Mouse (Mus musculus) kidney, embryonic 16.5 days (tissue): ENCODE data around the gene Amotl1. TPM values are rescaled to one million over a fixed set of nuclear protein-coding genes. Genes with fewer than 3 reads are reported as not detected.

Experiments
- ATAC-seq: fragments of 200-750 bp; cut with Nextera tagmentation; 2 replicates; pipeline ENCODE4 v1.8.0; 2017; ENCODE audit warnings: moderate TSS enrichment; ENCODE audit not compliant: low FRiP score, low TSS enrichment
- H3K27ac ChIP-seq: fragments of 300-500 bp; sonication (generic); 2 replicates; pipeline ENCODE4 v1.5.1; 2014; ENCODE audit warnings: low read length
- H3K27me3 ChIP-seq: fragments of 300-500 bp; sonication (generic); 2 replicates; pipeline ENCODE4 v1.6.1; 2014; ENCODE audit warnings: low read length, control low read depth, mixed read lengths; ENCODE audit not compliant: insufficient read depth
- H3K36me3 ChIP-seq: fragments of 300-500 bp; sonication (generic); 2 replicates; pipeline ENCODE4 v1.6.1; 2014; ENCODE audit warnings: low read length, control low read depth, mixed read lengths; ENCODE audit not compliant: insufficient read depth
- H3K4me1 ChIP-seq: fragments of 300-500 bp; sonication (generic); 2 replicates; pipeline ENCODE4 v1.6.1; 2014; ENCODE audit warnings: low read length, control low read depth, mixed read lengths; ENCODE audit not compliant: insufficient read depth
- H3K4me2 ChIP-seq: fragments of 300-500 bp; sonication (generic); replicated peaks from 2 replicates; pipeline ENCODE4 v1.6.1; 2014; ENCODE audit warnings: low read depth, low read length
- H3K4me3 ChIP-seq: fragments of 300-500 bp; sonication (generic); 2 replicates; pipeline ENCODE4 v1.5.1; 2014; ENCODE audit warnings: mild to moderate bottlenecking, low read length
- H3K9ac ChIP-seq: fragments of 300-500 bp; sonication (generic); replicated peaks from 2 replicates; pipeline ENCODE4 v1.6.1; 2014; ENCODE audit warnings: low read length
- H3K9me3 ChIP-seq: fragments of 300-500 bp; sonication (generic); 2 replicates; pipeline ENCODE4 v1.6.1; 2016; ENCODE audit warnings: low read length, control low read depth
- WGBS: fragments of 180-500 bp; shearing (Covaris S2); extraction: QIAGEN DNeasy Blood & Tissue Kit; methylation state at CpG from one replicate; pipeline ENCODE4 v1.1.7; 2014; 5-methylcytosine and 5-hydroxymethylcytosine counted together
- polyA plus RNA-seq: library from polyadenylated mRNA; unstranded; fragments of >200 nt; fragmentation: Nextera tagmentation; extraction: Ambion mirVana; gene quantifications from 2 replicates; pipeline ENCODE4 v1.2.1, GENCODE M21; 2015

Gene Amotl1
- polyA plus RNA-seq, 1 experiment from 2014 or later: 21.3 TPM

DNA sequence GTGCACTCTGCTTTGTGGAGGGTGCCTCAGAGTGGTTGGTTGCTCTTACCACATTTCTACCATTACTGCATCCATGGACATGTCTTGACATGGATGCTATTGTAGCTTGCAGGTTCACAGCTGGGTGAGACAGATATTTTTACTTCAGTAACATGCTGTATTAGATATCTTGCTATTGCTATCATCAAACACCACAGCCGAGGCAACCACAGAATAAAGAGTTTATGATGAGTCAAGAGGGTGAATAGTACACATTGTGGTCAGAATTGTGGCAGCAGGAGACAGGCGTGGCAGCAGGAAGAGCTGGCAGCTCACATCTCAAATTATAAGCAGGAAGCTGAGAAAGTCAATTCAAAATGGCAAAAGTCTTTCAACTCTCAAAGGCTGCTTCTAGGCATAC lies 76.4 kb downstream of the Amotl1 start:
- ATAC-seq: no peak
- peaks cover 47% of the 10 kb centered on the region for H3K36me3 ChIP-seq

GRCm38 (mm10) chr9:14564486-14564885 lies 80.4 kb downstream of the Amotl1 start:
- H3K4me3 ChIP-seq: no peak overlapping the region
- no peak overlapping the region for H3K27ac ChIP-seq
- no peaks in the 10 kb centered on the region for H3K27me3 ChIP-seq
- no peaks in the 10 kb centered on the region for H3K4me1 ChIP-seq
- 82% methylated on average over 3 of the region's 3 CpGs for WGBS
- H3K4me2 ChIP-seq: no peak overlapping the region
- ATAC-seq: no peak
- H3K9ac ChIP-seq: no peak overlapping the region
- H3K9me3 ChIP-seq: no peaks in the 10 kb centered on the region
- H3K36me3 ChIP-seq: peaks cover 46% of the 10 kb centered on the region

More for the DNA sequence above, 76.4 kb downstream of the Amotl1 start:
- no peaks in the 10 kb centered on the region for H3K9me3 ChIP-seq
- no peak overlapping the region for H3K9ac ChIP-seq
- H3K27me3 ChIP-seq: no peaks in the 10 kb centered on the region
- no peak overlapping the region for H3K4me3 ChIP-seq
- 79% methylated on average over 2 of the region's 2 CpGs for WGBS
- H3K4me1 ChIP-seq: no peaks in the 10 kb centered on the region
- no peak overlapping the region for H3K27ac ChIP-seq
- H3K4me2 ChIP-seq: no peak overlapping the region

DNA sequence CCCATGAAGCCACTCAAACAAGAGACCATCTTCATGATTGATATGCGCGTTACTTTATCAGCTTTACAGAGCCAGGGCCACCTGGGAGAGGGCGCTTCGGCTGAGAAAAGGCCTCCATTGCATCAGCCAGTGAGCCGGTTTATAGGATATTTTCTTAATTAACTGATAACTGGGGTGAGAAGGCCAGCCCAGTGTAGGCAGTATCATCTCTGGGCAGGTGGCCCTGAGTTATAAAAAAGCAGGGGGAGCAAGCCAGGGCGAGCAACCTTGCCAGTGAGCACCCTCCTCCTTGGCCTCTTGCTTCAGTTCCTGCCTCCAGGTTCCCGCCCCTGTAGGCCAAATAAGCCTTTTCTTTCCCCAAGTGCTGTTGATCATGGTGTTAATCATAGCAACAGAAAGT lies 81.5 kb downstream of the Amotl1 start:
- no peak for ATAC-seq
- 92% methylated on average over 7 of the region's 7 CpGs for WGBS
- Histone ChIP-seq H3K9me3 (no peaks in the 10 kb centered on the region), H3K27me3 (no peaks in the 10 kb centered on the region), H3K9ac (no peak overlapping the region), H3K4me2 (no peak overlapping the region), H3K36me3 (peaks cover 43% of the 10 kb centered on the region), H3K27ac (no peak overlapping the region), H3K4me3 (no peak overlapping the region), H3K4me1 (no peaks in the 10 kb centered on the region)

GRCm38 (mm10) chr9:14560545-14560944 lies 84.3 kb downstream of the Amotl1 start:
- no peak for ATAC-seq
- 84% methylated on average over 4 of the region's 4 CpGs for WGBS
- Histone ChIP-seq H3K27ac (no peak overlapping the region), H3K9ac (no peak overlapping the region), H3K36me3 (peaks cover 60% of the 10 kb centered on the region), H3K9me3 (no peaks in the 10 kb centered on the region), H3K27me3 (no peaks in the 10 kb centered on the region), H3K4me1 (no peaks in the 10 kb centered on the region), H3K4me3 (no peak overlapping the region), H3K4me2 (no peak overlapping the region)

GRCm38 (mm10) chr9:14559996-14560395 lies 84.9 kb downstream of the Amotl1 start:
- no peaks in the 10 kb centered on the region for H3K4me1 ChIP-seq
- H3K9ac ChIP-seq: no peak overlapping the region
- no peak overlapping the region for H3K4me2 ChIP-seq
- H3K27me3 ChIP-seq: no peaks in the 10 kb centered on the region
- H3K27ac ChIP-seq: no peak overlapping the region
- ATAC-seq: no peak; the same call in 1 of the 2 replicates
- peaks cover 64% of the 10 kb centered on the region for H3K36me3 ChIP-seq
- H3K4me3 ChIP-seq: no peak overlapping the region
- WGBS: 83% methylated on average over 9 of the region's 9 CpGs
- H3K9me3 ChIP-seq: no peaks in the 10 kb centered on the region

- H3K9ac ChIP-seq: no peak overlapping the region
- H3K27me3 ChIP-seq: no peaks in the 10 kb centered on the region
- H3K4me3 ChIP-seq: no peak overlapping the region
- WGBS: 73% methylated on average over 10 of the region's 10 CpGs
- peak; percentile 51; the same call in 1 of the 2 replicates for ATAC-seq
- H3K4me1 ChIP-seq: no peaks in the 10 kb centered on the region
- H3K27ac ChIP-seq: no peak overlapping the region
- no peaks in the 10 kb centered on the region for H3K9me3 ChIP-seq
- H3K36me3 ChIP-seq: peaks cover 68% of the 10 kb centered on the region
- H3K4me2 ChIP-seq: no peak overlapping the region
Observed at GRCm38 (mm10) chr9:14559430-14559829, 85.4 kb downstream of the Amotl1 start.

DNA sequence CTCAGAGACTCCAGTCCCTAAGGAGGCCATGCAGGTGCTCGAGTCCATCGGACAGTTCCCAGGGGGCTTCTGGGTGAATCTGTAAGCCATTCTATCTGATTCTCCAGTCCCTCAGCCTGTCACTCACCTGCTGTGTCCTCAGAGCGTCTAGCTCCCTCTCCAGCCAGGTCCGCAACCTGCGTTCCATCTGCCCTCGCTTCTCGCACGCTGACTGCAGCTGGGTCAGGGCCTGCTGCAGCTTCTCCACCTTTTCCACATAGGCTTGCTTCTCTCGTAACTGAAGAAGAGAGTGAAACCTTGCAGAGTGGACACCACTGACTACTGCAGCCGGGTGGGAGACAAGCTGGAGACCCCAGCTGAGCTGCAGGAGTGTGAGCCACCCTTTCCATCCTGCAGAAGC lies 86.5 kb downstream of the Amotl1 start:
- H3K27ac ChIP-seq: no peak overlapping the region
- WGBS: 94% methylated on average over 10 of the region's 10 CpGs
- H3K4me1 ChIP-seq: no peaks in the 10 kb centered on the region
- peaks cover 76% of the 10 kb centered on the region for H3K36me3 ChIP-seq
- no peak overlapping the region for H3K9ac ChIP-seq
- ATAC-seq: no peak
- H3K9me3 ChIP-seq: no peaks in the 10 kb centered on the region
- no peaks in the 10 kb centered on the region for H3K27me3 ChIP-seq
- no peak overlapping the region for H3K4me2 ChIP-seq
- H3K4me3 ChIP-seq: no peak overlapping the region

DNA sequence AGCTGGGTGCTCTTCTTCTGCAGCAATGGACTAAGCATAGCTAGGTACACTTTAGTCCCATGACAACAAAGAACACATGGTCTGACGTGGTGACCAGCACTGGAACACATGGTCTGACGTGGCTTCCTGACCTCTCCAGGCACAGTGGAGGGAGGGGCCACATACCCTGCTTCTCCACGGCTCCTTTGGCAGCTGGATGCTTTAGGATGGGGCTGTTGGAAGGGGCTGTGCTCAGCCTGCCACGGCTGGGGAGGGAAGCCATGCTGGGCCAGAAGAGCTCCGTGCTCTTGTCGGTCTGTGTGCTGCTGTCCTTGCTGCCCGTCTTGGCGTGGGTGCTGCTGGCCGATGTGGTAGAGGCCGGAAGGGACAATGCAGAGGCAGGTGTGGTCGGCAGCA lies 96.5 kb downstream of the Amotl1 start:
- no peak overlapping the region for H3K27ac ChIP-seq
- H3K4me3 ChIP-seq: no peak overlapping the region
- no peaks in the 10 kb centered on the region for H3K27me3 ChIP-seq
- ATAC-seq: 0 out of 2 replicates have a peak, but pooled peaks have one; percentile 13
- H3K9ac ChIP-seq: no peak overlapping the region
- H3K4me1 ChIP-seq: no peaks in the 10 kb centered on the region
- no peak overlapping the region for H3K4me2 ChIP-seq
- H3K36me3 ChIP-seq: peaks cover 67% of the 10 kb centered on the region
- 73% methylated on average over 11 of the region's 11 CpGs for WGBS
- no peaks in the 10 kb centered on the region for H3K9me3 ChIP-seq

GRCm38 (mm10) chr9:14547584-14548365 lies 97.1 kb downstream of the Amotl1 start:
- no peak overlapping the region for H3K4me2 ChIP-seq
- no peak overlapping the region for H3K9ac ChIP-seq
- no peaks in the 10 kb centered on the region for H3K9me3 ChIP-seq
- ATAC-seq: peak; percentile 20; the same call in 1 of the 2 replicates
- H3K27ac ChIP-seq: no peak overlapping the region
- H3K4me3 ChIP-seq: no peak overlapping the region
- H3K27me3 ChIP-seq: no peaks in the 10 kb centered on the region
- H3K4me1 ChIP-seq: no peaks in the 10 kb centered on the region
- 69% methylated on average over 12 of the region's 12 CpGs for WGBS
- H3K36me3 ChIP-seq: peaks cover 62% of the 10 kb centered on the region

DNA sequence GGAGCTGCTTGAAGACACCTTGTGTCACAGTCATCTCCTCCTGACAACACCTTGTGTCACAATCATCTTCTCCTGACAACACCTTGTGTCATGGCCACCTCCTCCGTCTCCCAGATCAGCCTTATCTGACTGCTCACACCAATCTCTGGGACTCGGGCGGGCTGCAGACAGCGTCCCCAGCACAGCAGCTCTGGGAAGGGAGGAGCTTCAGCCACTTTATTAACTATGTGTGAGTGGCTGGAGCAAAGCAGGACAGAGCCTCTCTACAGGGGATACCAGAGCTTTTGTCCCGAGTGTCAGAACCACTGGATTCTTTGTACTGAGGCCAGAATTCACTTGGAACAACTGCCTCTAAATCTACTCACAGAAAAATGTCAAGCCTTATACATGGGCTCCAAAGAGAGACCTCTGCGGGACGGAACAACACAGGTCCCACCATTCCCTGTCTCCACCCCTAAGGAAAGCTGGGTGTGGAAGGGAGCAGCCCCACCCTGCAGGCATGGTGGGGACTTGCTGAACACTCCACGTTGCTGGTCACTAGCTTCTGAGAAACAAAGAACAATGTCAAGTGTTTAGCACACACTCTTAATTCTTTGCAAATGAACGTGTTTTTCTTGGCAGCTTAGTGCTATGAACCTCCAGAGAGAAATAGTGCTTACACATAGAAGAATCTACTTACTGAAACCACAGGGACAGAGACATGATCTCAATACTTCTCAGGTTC lies 100.7 kb downstream of the Amotl1 start:
- Histone ChIP-seq H3K27me3 (no peaks in the 10 kb centered on the region), H3K27ac (0 out of 2 replicates have a peak overlapping the region, but pooled peaks have one; percentile 20), H3K36me3 (peaks cover 59% of the 10 kb centered on the region), H3K4me2 (no peak overlapping the region), H3K4me3 (no peak overlapping the region), H3K9me3 (no peaks in the 10 kb centered on the region), H3K4me1 (no peaks in the 10 kb centered on the region), H3K9ac (no peak overlapping the region)
- ATAC-seq: no peak
- 68% methylated on average over 9 of the region's 9 CpGs for WGBS
